Mouse (Mus musculus): ENCODE measurements around the gene Gm8677. TPM values are rescaled to one million over a fixed set of nuclear protein-coding genes. Genes with fewer than 3 reads are reported as not detected.
"Not testable (repeated sequence)": the region's sequence is repeated elsewhere in the genome, so short reads cannot be mapped to it uniquely, and the experiment has no call there.

Gene Gm8677
- not detected for total RNA-seq (2021)

GRCm38 (mm10) chr7:22534787-22535186, at the start of gene Gm8677:
Gm8677 (minus strand) TSS chr7:22534887.
- DNase-seq (ENCODE audit: low spot score in 2 of 2); intact Hi-C loops (cut with DNase I): not testable (repeated sequence)

- DNase-seq (ENCODE audit: low spot score in 2 of 2); intact Hi-C loops (cut with DNase I): not testable (repeated sequence)
These were observed 30.6 kb upstream of the Gm8677 start, which contains the start of gene Gm4201 for GRCm38 (mm10) chr7:22565243-22565642. Gm4201 (minus strand) TSS chr7:22565343.

GRCm38 (mm10) chr7:22522667-22523066, 12.0 kb downstream of the Gm8677 start, which contains the start of gene Vmn1r152:
Vmn1r152 (plus strand) TSS chr7:22522967.
- intact Hi-C loops (cut with DNase I); DNase-seq (ENCODE audit: low spot score in 2 of 2): not testable (repeated sequence)

GRCm38 (mm10) chr7:22499578-22499977, 35.1 kb downstream of the Gm8677 start, which contains the start of gene Vmn1r151:
Vmn1r151 (minus strand) TSS chr7:22499678.
- DNase-seq (ENCODE audit: low spot score in 2 of 2); intact Hi-C loops (cut with DNase I): not testable (repeated sequence)

Other genes starting within 250 kb of the Gm8677 start
- not detected for gene Gm4187, start 205.2 kb downstream of the Gm8677 start, total RNA-seq (2021)
- not detected for gene Gm8660, start 163.8 kb downstream of the Gm8677 start, total RNA-seq (2021)
- gene Vmn1r148, start 121.3 kb downstream of the Gm8677 start, total RNA-seq (2021) = not detected
- not detected for gene Vmn1r149, start 96.7 kb downstream of the Gm8677 start, total RNA-seq (2021)
- not detected for gene Gm10665, start 70.8 kb downstream of the Gm8677 start, total RNA-seq (2021)
- not detected for gene Vmn1r151, start 35.2 kb downstream of the Gm8677 start, total RNA-seq (2021)
- gene Vmn1r152, start 11.9 kb downstream of the Gm8677 start, total RNA-seq (2021) = not detected
- gene Gm4201, start 30.5 kb upstream of the Gm8677 start, total RNA-seq (2021) = not detected
- not detected for gene Gm4565, start 53.2 kb upstream of the Gm8677 start, total RNA-seq (2021)
- not detected for gene Vmn1r155, start 123.1 kb upstream of the Gm8677 start, total RNA-seq (2021)
- gene Gm8693, start 157.4 kb upstream of the Gm8677 start, total RNA-seq (2021) = not detected
- not detected for gene Gm4567, start 184.8 kb upstream of the Gm8677 start, total RNA-seq (2021)
- gene Vmn1r157, start 226.8 kb upstream of the Gm8677 start, total RNA-seq (2021) = not detected

Data from left cerebral cortex, postnatal 25 days (tissue).